Mouse (Mus musculus) kidney, postnatal 0 days (tissue): ENCODE measurements at regions not wholly inside any gene's neighbourhood (a gene's known extent, or its start where the extent isn't known, plus 50 kb on each side); places are given as distances from the start of the nearest gene placed in this dataset.

Experiments
- ATAC-seq: fragments of 200-750 bp; cut with Nextera tagmentation; replicated peaks from 2 replicates; pipeline ENCODE4 v1.8.0; 2017; ENCODE audit warnings: low read depth, moderate number of reproducible peaks, moderate TSS enrichment, moderate library complexity; ENCODE audit not compliant: low FRiP score
- DNase-seq: peaks from one replicate; pipeline ENCODE4 v3.0.0-alpha.2; 2016; ENCODE audit warnings: low spot score
- H3K27ac ChIP-seq: fragments of 300-500 bp; sonication (generic); 2 replicates; pipeline ENCODE4 v1.5.1; 2014; ENCODE audit warnings: mild to moderate bottlenecking
- H3K27me3 ChIP-seq: fragments of 300-500 bp; sonication (generic); 2 replicates; pipeline ENCODE4 v1.6.1; 2014; ENCODE audit warnings: low read length, mixed read lengths; ENCODE audit not compliant: insufficient read depth
- H3K36me3 ChIP-seq: fragments of 300-500 bp; sonication (generic); 2 replicates; pipeline ENCODE4 v1.6.1; 2014; ENCODE audit warnings: low read length, mixed read lengths; ENCODE audit not compliant: insufficient read depth
- H3K4me1 ChIP-seq: fragments of 300-500 bp; sonication (generic); replicated peaks from 2 replicates; pipeline ENCODE4 v1.6.1; 2014; ENCODE audit warnings: antibody characterized with exemption, low read length, mixed read lengths; ENCODE audit not compliant: insufficient read depth
- H3K4me2 ChIP-seq: fragments of 300-500 bp; sonication (generic); 2 replicates; pipeline ENCODE4 v1.6.1; 2014; ENCODE audit warnings: mild to moderate bottlenecking, low read length, moderate library complexity, mixed read lengths
- H3K4me3 ChIP-seq: fragments of 300-500 bp; sonication (generic); replicated peaks from 2 replicates; pipeline ENCODE4 v1.5.1; 2014; ENCODE audit warnings: low read depth, low read length
- H3K9ac ChIP-seq: fragments of 300-500 bp; sonication (generic); 2 replicates; pipeline ENCODE4 v1.6.1; 2014; ENCODE audit warnings: low read depth, low read length
- H3K9me3 ChIP-seq: fragments of 300-500 bp; sonication (generic); replicated peaks from 2 replicates; pipeline ENCODE4 v1.6.1; 2016; ENCODE audit warnings: low read length, inconsistent platforms, mixed read lengths
- CTCF ChIP-seq: IDR thresholded peaks from 2 replicates; pipeline ENCODE4 v1.5.1; 2016; ENCODE audit warnings: antibody characterized with exemption, low read depth, mild to moderate bottlenecking, moderate library complexity
- WGBS: fragments of 180-500 bp; shearing (Covaris S2); extraction: QIAGEN DNeasy Blood & Tissue Kit; methylation state at CpG from one replicate; pipeline ENCODE4 v1.1.7; 2014; 5-methylcytosine and 5-hydroxymethylcytosine counted together

DNA sequence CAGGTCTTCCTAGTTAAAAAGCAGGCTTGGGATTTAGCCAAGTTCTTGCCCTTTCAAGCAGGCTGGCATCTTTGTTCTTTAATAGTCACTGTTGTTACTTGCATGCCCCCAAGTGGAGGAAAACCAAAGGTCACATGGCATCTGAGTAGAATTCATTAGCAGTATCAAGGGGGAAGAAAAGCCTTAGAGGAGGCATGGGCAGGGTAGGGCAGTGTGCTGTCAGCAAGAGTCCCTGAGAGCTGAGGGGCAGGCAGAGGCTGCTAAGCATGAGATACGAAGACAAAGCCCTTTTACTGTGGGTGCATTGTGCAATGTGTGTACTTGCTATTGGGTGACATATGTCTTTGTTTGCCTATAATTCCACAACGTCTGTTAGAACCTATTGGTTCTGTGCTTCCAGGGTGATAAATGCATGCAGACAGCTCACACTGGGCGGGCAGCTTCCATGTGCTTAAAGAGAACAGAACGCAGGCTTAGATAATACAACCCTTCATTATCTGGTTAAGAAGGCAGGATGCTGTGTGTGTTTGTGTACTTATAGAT is 3075.0 kb upstream of the Lrrc6 start:
- H3K4me2 ChIP-seq, result no peak overlapping the region
- no peak for ATAC-seq
- H3K27ac ChIP-seq, result no peak overlapping the region
- WGBS, result 47% methylated on average over 4 of the region's 4 CpGs
- no peak overlapping the region for H3K9ac ChIP-seq
- H3K27me3 ChIP-seq, result no peaks in the 10 kb centered on the region
- peak; percentile 69 for DNase-seq
- TF ChIP-seq CTCF, result peak; percentile 73
- H3K4me3 ChIP-seq, result no peak overlapping the region
- no peaks in the 10 kb centered on the region for H3K36me3 ChIP-seq
- no peaks in the 10 kb centered on the region for H3K9me3 ChIP-seq
- no peaks in the 10 kb centered on the region for H3K4me1 ChIP-seq

DNA sequence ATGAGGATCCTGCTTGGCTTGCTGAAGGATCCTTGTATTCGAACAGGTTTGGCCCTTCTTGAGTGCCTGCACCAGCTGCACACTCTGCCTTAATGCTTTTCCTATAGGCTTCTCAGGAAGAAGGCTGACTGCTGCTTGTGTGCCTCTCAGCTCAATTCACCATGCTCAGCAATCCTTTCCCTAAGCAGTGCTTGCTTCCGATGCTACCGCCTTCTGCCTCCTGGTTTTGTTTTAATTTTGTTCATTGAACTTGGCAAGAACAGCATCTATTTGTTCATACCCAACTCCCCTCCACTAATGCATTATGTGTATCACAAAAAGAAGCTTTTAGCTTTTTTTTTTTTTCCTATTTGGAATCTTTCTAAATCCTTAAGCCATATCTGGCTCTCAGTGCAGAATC is 3053.5 kb upstream of the Lrrc6 start:
- TF ChIP-seq CTCF, result no peak
- Histone ChIP-seq H3K9ac (no peak overlapping the region), H3K9me3 (no peaks in the 10 kb centered on the region), H3K27me3 (no peaks in the 10 kb centered on the region), H3K4me3 (no peak overlapping the region), H3K27ac (no peak overlapping the region), H3K36me3 (no peaks in the 10 kb centered on the region), H3K4me2 (no peak overlapping the region), H3K4me1 (0 out of 2 replicates have a peak, but pooled peaks cover 4% of the 10 kb centered on the region)
- ATAC-seq (no peak), DNase-seq (no peak)
- 90% methylated on average over 3 of the region's 3 CpGs for WGBS

DNA sequence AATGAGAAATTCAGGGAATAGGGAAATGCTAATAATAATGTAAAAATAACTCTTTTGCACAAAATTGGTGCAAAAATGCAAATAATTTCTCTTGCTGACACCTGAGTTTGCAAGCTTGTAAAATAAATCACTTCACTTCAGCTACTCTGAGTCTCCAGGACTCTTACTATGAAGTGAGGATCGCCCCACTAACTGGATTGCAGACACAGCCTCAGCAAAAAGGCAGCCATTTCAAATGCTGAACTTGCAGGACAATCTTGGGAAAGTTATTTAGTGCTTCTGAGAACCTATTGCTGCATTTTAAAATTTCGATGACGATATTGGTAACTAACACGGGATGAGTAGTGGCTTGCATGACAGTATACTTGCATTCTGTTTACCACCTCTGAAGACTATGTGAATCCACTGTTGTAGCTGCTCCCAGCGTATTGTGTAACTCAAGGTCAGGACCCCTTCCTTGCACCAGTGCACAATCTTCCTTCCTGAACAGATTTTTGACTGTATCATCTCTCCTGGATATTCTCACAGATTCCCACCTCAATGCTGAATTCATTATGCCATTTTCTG is 3051.4 kb upstream of the Lrrc6 start:
- Histone ChIP-seq H3K9ac (no peak overlapping the region), H3K27ac (no peak overlapping the region), H3K4me2 (no peak overlapping the region), H3K27me3 (no peaks in the 10 kb centered on the region), H3K4me1 (0 out of 2 replicates have a peak, but pooled peaks cover 4% of the 10 kb centered on the region), H3K36me3 (no peaks in the 10 kb centered on the region), H3K9me3 (no peaks in the 10 kb centered on the region), H3K4me3 (no peak overlapping the region)
- DNase-seq, result peak; percentile 56
- WGBS, result 44% methylated on average over 5 of the region's 5 CpGs
- no peak for TF ChIP-seq CTCF
- ATAC-seq, result peak; percentile 69; the same call in 1 of the 2 replicates

DNA sequence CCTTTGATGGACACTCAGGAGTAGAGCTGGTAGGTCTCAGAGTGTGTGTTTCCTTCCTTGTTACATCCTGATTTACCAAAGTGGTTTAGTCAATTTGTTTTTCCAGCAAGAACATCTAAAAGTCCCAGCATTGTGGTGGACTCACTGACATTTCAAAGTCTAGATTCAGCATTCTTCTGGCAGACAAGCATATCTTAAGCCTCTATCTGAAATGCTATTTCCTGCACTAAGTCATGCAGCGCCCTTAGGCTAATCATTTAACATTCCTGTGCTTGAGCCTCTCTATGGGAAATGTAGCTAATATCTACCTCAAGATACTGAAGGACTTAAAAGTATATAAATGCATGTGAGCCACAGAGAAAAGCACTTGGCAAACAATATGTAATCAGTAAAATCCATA is 3050.3 kb upstream of the Lrrc6 start:
- Histone ChIP-seq H3K4me1 (0 out of 2 replicates have a peak, but pooled peaks cover 4% of the 10 kb centered on the region), H3K27me3 (no peaks in the 10 kb centered on the region), H3K4me3 (no peak overlapping the region), H3K4me2 (no peak overlapping the region), H3K9ac (no peak overlapping the region), H3K36me3 (no peaks in the 10 kb centered on the region), H3K27ac (no peak overlapping the region; the same call in 1 of the 2 replicates), H3K9me3 (no peaks in the 10 kb centered on the region)
- ATAC-seq, result no peak
- 53% methylated on average over 1 of the region's 1 CpGs for WGBS
- peak; percentile 60 for DNase-seq
- TF ChIP-seq CTCF, result no peak

DNA sequence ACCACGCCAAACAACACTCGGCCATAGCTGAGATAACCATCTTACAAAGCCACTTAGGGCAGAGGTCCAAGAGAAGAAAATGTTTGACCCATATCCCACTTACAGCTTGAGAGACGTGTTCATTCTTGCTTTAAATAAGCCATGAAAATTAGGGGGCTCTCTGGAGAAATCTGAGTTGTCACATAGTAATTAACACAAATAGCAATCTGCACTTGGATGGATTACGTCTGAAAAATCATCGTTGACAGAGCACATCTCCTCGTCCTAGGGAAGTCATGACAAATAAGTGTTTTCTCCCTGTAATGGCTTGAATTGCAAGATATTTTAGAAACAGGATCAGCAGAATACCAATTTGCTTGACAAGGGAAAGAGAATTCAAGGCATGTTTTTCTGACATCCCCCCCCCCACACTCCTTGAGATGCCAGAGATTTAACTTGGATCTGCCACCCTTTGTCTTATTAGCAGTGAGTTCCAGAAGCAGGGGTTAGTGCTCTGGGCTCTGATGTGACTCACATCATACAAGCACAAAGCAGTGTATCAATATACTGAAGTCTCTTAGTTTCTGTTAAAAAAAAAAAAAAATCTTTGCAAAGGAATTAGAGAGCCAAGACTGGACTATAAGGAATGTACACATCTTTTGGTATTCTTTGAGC is 3025.9 kb upstream of the Lrrc6 start:
- Histone ChIP-seq H3K36me3 (no peaks in the 10 kb centered on the region), H3K9me3 (no peaks in the 10 kb centered on the region), H3K9ac (no peak overlapping the region), H3K27me3 (no peaks in the 10 kb centered on the region), H3K4me3 (no peak overlapping the region), H3K4me2 (no peak overlapping the region), H3K27ac (no peak overlapping the region), H3K4me1 (no peaks in the 10 kb centered on the region)
- ATAC-seq (no peak), DNase-seq (no peak)
- no peak for TF ChIP-seq CTCF
- whole genome bisulfite sequencing, result 64% methylated on average over 6 of the region's 6 CpGs

DNA sequence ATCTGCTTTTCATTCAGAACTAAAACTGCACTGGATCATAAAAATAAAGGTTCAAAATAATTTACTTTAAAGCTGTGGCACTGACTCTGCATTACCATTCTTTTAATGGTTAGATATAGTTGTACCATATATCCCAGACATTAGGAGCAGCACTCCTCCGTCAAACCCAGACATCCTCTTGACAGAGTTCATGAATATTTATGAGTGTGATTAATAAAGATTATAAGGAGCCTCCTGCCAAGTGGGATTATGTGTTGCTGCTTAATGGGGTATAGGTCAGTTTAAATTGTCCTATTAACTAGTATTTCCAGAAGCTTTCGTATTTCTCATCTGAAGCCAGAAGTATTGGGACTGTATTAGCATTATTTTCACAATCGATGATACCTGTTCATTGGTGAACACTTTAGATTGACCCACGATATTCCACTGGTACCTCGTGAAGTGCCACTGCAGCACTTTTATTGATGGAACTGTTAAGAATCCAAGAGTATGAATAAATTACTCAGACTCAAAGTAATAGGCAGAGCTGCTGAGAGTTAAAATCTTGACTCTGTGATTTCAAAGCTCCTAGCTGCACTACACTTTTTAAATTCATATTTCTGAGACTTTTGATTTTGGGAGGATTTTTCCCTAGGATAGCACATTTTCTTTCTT is 2983.8 kb upstream of the Lrrc6 start:
- no peak overlapping the region for H3K9ac ChIP-seq
- H3K27me3 ChIP-seq, result no peaks in the 10 kb centered on the region
- H3K36me3 ChIP-seq, result no peaks in the 10 kb centered on the region
- H3K4me2 ChIP-seq, result no peak overlapping the region
- DNase-seq (no peak), ATAC-seq (no peak)
- H3K27ac ChIP-seq, result no peak overlapping the region
- WGBS, result 72% methylated on average over 5 of the region's 5 CpGs
- no peaks in the 10 kb centered on the region for H3K4me1 ChIP-seq
- no peak for TF ChIP-seq CTCF
- H3K9me3 ChIP-seq, result no peaks in the 10 kb centered on the region
- no peak overlapping the region for H3K4me3 ChIP-seq
